Mouse (Mus musculus) erythroblast, embryonic 14.5 days (primary cell): ENCODE results near the gene Gm49601.

Experiments used
- GATA1 ChIP-seq: IDR thresholded peaks from 2 replicates; pipeline ENCODE4 v1.6.1; 2012; ENCODE audit warnings: low read length, inconsistent platforms, mixed read lengths
- TAL1 ChIP-seq: IDR thresholded peaks from 3 replicates; pipeline ENCODE4 v1.6.1; 2012; ENCODE audit warnings: low read length, inconsistent platforms, mixed read lengths

DNA sequence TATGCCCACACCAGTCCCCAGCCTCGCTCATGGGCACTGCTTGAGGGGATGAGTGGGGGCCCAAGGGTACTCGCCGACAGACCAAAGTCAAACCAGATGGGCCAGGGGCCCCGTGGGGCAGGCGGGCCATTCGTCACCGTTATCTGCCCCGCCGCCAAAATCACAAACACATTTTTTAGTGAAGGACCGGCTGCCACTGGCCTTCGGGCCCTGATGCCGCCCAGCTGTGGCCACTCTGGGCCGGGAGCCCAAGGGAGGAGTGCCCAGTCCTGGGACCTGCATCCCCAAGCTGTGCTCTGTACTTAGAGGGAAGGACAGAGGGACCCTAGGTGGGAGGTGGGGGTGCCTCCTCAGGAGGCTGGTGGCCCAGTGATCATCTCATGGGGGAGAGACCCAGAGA is 14.5 kb downstream of the Gm49601 start:
- no peak for TF ChIP-seq GATA1
- TF ChIP-seq TAL1 = no peak
